Mouse (Mus musculus) midbrain, embryonic 10.5 days (tissue): ENCODE results near the gene Nhsl2. TPM values are rescaled to one million over a fixed set of nuclear protein-coding genes. Genes with fewer than 3 reads are reported as not detected.

ENCODE experiments used
- DNase-seq: peaks from one replicate; pipeline ENCODE4 v3.0.0-alpha.2; 2017; ENCODE audit warnings: low spot score
- H3K27ac ChIP-seq: fragments of 300-500 bp; sonication (generic); replicated peaks from 2 replicates; pipeline ENCODE4 v1.5.1; 2016; ENCODE audit warnings: mild to moderate bottlenecking
- H3K27me3 ChIP-seq: fragments of 300-500 bp; sonication (generic); 2 replicates; pipeline ENCODE4 v1.6.1; 2016; ENCODE audit warnings: low read depth, mild to moderate bottlenecking; ENCODE audit not compliant: poor library complexity, severe bottlenecking
- H3K36me3 ChIP-seq: fragments of 300-500 bp; sonication (generic); 2 replicates; pipeline ENCODE4 v1.6.1; 2016; ENCODE audit warnings: mild to moderate bottlenecking, moderate library complexity
- H3K4me1 ChIP-seq: fragments of 300-500 bp; sonication (generic); 2 replicates; pipeline ENCODE4 v1.6.1; 2016
- H3K4me3 ChIP-seq: fragments of 300-500 bp; sonication (generic); 2 replicates; pipeline ENCODE4 v1.5.1; 2016; ENCODE audit warnings: mild to moderate bottlenecking, moderate library complexity
- H3K9me3 ChIP-seq: fragments of 300-500 bp; sonication (generic); replicated peaks from 2 replicates; pipeline ENCODE4 v1.6.1; 2016; ENCODE audit warnings: mild to moderate bottlenecking
- WGBS: fragments of 180-500 bp; shearing (Covaris S2); methylation state at CpG from one replicate; pipeline ENCODE4 v1.1.7; 2016; 5-methylcytosine and 5-hydroxymethylcytosine counted together
- polyA plus RNA-seq: library from polyadenylated mRNA; unstranded; fragments of >200 nt; fragmentation: Nextera tagmentation; extraction: Ambion mirVana; gene quantifications from 2 replicates; pipeline ENCODE4 v1.2.1, GENCODE M21; 2016

Nhsl2 gene
- polyA plus RNA-seq, 1 experiment from 2014 or later: 14.1 TPM

DNA sequence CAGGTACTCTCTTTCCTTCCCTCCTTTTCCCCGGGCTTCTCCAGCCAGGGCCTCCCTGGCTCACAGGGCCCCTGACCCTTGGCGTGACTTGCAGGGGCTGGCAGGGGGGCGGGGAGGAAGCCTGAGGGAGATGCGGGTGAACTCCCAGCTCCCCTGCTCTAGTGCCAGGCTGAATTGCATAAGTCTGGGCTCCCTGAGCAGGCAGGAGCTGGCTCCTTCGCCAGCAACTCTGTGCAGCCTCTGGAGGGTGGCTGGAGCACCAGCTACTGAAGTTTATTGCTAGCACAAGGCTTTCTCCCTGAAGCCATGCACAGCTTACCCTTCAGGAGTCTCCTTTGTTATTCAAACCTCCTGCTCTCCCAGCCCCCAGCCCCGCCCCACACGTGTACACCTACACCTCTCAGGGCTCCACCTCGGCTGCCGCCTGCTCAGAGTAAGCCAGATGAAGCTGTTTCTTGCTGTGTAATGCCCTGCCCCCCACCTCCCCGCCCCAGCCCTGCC lies 156.0 kb downstream of the Nhsl2 start:
- DNase-seq: peak; percentile 23
- H3K9me3 ChIP-seq: no peaks in the 10 kb centered on the region
- H3K4me3 ChIP-seq: peak overlapping the region; percentile 50
- H3K36me3 ChIP-seq: no peaks in the 10 kb centered on the region
- WGBS: 18% methylated on average over 10 of the region's 10 CpGs
- H3K27me3 ChIP-seq: peaks cover 100% of the 10 kb centered on the region
- H3K4me1 ChIP-seq: peaks cover 33% of the 10 kb centered on the region
- H3K27ac ChIP-seq: peak overlapping the region; percentile 67

DNA sequence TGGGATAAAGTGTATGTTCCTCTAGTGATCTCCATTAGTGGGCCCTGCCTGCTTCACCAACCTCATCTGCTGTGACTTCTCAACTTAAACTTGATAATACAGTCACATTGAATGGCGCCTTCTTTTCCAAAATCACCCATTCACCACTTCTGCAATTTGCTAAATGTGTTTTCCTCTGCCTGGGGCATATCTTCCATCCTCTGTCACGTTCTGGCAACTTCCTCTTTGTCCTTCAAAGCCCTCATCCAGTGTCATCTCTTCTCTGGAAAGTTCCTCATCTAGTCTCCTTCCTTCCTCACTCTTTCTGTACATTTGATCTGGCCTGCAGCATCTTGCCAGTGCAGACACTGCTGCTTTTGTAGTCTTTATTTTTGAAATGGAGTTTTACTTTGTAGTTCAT lies 158.8 kb downstream of the Nhsl2 start:
- H3K27me3 ChIP-seq: peaks cover 95% of the 10 kb centered on the region
- WGBS: 63% methylated on average over 2 of the region's 2 CpGs

DNA sequence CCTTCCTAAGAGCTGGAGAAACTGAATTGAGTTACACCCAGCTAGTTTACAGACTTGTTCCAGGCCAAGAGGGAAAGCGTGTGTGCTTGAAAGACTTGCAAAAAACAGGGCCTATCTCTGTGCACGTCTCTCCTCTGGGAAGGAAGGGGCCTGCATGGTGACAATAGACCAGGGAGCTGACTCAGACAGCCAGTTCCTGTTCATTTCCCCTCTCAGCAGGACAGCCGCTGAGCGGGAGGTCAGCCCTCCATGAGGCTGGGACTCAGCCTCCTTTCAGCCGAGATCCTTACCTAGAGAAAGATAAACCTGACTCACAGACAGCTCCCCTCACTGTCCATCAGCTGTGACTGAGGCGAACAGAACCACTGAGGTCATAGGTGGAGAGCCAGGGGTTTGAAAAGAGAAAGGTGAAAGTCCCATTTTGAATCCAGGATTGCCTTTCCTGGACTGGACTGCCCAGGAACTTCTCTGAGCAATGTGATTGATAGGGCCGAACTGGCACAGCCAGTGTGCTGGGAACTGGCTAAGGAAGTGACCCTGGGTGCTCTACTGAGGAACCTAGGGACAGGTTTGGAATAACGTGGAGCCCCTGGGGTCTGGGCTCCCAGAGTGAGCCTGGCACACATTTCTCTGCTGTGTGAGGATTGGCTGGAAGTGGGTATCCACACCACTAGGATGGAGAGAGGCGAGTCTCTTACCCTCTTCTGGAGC lies 168.2 kb downstream of the Nhsl2 start:
- no peaks in the 10 kb centered on the region for H3K36me3 ChIP-seq
- no peak overlapping the region for H3K27ac ChIP-seq
- peaks cover 9% of the 10 kb centered on the region; the same call in 1 of the 2 replicates for H3K4me1 ChIP-seq
- H3K9me3 ChIP-seq: no peaks in the 10 kb centered on the region
- peaks cover 96% of the 10 kb centered on the region for H3K27me3 ChIP-seq
- WGBS: 42% methylated on average over 9 of the region's 9 CpGs
- no peak overlapping the region for H3K4me3 ChIP-seq
- no peak for DNase-seq

More for the DNA sequence above, 158.8 kb downstream of the Nhsl2 start:
- Histone ChIP-seq H3K36me3 (no peaks in the 10 kb centered on the region), H3K4me3 (no peak overlapping the region), H3K27ac (no peak overlapping the region), H3K4me1 (peaks cover 33% of the 10 kb centered on the region), H3K9me3 (no peaks in the 10 kb centered on the region)
- no peak for DNase-seq

DNA sequence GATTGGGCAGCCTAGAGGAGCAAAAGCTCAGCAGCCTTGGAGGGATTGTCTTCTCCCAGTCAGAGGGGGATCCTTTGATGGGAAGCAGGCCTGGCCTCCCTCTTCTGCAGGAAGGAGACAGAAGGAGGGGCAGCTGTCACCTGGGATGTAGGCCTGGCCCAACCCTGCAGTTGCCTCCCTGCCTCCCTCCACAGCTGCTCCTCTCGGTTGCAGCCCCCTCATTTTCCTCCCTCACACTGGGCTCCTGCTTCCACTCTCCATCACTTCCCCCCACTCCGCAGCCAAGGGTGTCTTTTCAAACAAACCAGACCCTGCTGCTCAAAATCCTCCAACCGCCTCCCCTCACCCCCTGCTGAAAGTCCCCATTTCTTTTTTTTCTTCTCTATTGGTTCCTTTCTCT lies 169.7 kb downstream of the Nhsl2 start:
- peaks cover 9% of the 10 kb centered on the region; the same call in 1 of the 2 replicates for H3K4me1 ChIP-seq
- H3K9me3 ChIP-seq: no peaks in the 10 kb centered on the region
- H3K36me3 ChIP-seq: no peaks in the 10 kb centered on the region
- peaks cover 96% of the 10 kb centered on the region for H3K27me3 ChIP-seq
- no peak for DNase-seq
- no peak overlapping the region for H3K4me3 ChIP-seq
- WGBS: 41% methylated on average over 3 of the region's 3 CpGs
- no peak overlapping the region for H3K27ac ChIP-seq

DNA sequence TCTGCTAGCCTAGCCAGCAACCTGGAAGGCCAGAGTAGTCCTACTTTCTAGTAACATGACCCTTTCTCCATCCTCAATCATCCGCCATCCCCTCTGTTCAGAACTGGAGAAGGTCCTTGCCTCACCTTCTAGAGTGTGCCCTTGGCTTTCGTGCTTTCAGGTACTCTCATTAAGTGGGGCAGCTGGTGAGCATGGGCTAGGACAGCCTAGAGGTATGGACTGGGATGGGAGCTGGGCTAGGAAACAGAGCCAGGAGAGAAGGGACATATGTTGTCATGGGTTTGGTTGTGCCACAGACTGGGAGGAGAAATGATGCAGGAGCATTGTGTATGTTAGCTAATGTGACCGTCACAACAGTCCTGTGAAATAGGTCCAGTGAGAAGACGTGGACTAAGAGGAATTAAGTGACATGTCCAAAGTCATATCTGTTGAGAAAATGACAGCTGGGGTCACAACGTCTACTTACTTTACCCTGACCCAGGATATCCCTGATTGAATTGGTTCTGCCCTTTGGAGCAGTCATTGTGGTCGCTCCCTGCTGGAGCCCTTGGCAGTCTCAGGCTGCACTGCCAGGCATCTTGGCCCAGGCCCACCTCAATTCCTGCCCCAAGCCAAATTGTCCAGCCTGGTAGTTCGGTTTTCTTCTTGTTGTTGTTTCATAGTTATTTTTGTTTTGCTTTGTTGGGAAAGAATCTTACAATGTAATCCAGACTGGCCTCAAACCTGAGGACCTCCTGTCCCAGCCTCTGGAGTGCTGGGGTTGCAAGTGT lies 170.5 kb downstream of the Nhsl2 start:
- H3K9me3 ChIP-seq: no peaks in the 10 kb centered on the region
- WGBS: 81% methylated on average over 7 of the region's 7 CpGs
- no peaks in the 10 kb centered on the region for H3K36me3 ChIP-seq
- peaks cover 96% of the 10 kb centered on the region for H3K27me3 ChIP-seq
- H3K27ac ChIP-seq: no peak overlapping the region
- peaks cover 9% of the 10 kb centered on the region; the same call in 1 of the 2 replicates for H3K4me1 ChIP-seq
- DNase-seq: no peak
- no peak overlapping the region for H3K4me3 ChIP-seq

DNA sequence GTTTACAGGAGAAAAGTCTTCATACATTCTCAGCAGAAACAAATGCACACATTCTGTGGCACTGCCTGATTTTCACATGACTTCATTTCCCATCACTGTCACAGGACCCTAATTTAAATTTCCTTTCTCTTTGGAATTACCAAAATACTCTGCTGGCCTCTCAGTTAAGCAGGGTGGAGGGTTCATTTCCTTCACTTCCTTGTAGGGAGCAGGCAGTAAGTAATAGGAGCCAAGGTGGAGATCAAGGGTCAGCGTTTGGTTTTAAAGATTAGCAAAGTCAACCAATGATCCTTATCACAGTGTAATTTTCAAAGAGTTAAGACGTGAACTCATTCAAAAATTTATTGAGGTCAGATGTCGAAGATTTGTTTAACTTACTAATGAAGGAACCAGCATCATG lies 175.8 kb downstream of the Nhsl2 start:
- Histone ChIP-seq H3K9me3 (no peaks in the 10 kb centered on the region), H3K4me1 (0 out of 2 replicates have a peak, but pooled peaks cover 2% of the 10 kb centered on the region), H3K27ac (no peak overlapping the region), H3K27me3 (peaks cover 99% of the 10 kb centered on the region), H3K36me3 (no peaks in the 10 kb centered on the region), H3K4me3 (no peak overlapping the region)
- 84% methylated on average over 3 of the region's 3 CpGs for WGBS
- DNase-seq: no peak

DNA sequence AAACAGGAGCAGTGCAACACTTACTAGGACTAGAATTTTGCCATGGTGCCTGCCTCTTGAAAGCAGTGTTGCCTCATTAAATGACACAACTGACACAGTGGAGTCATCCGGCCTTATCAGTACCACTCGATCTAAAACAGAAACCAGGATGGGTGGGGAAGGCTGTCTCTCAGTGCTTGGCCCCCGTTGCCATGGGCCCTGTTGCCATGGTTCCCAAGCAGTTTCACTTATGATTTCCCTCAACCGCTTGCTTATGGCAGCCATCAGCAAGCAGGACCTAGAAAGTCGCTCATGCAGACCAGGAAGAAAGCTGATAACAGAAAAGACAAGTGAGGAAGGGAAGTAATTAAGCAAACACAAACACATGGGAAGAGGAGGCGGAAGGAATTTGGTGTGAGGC lies 182.7 kb downstream of the Nhsl2 start:
- 58% methylated on average over 6 of the region's 6 CpGs for WGBS
- H3K27me3 ChIP-seq: peaks cover 97% of the 10 kb centered on the region
- peak; percentile 24 for DNase-seq

DNA sequence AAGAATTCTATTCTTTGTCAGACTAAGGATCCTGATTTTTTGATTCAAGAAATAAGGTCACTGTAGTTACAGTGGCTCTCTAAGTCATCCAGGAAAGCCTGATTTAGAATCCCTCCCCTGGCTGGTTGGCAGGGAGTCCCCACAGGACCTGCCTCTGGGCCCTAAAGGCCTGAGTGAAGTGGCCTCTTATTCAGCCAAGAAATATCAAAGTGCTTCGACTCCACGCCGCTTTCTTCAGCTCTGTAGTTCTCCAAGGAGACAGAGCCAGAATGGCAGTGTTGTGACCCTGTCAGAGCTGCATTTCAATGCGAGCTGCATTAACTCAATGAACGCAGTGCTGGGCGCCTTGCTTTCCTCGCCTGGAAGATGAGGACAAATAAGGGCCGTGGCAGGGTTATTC lies 183.2 kb downstream of the Nhsl2 start:
- Histone ChIP-seq H3K4me3 (no peak overlapping the region), H3K9me3 (no peaks in the 10 kb centered on the region), H3K27me3 (peaks cover 98% of the 10 kb centered on the region), H3K4me1 (peaks cover 28% of the 10 kb centered on the region), H3K27ac (0 out of 2 replicates have a peak overlapping the region, but pooled peaks have one; percentile 13), H3K36me3 (no peaks in the 10 kb centered on the region)
- DNase-seq: peak; percentile 16
- 57% methylated on average over 8 of the region's 8 CpGs for WGBS

More for the DNA sequence above, 182.7 kb downstream of the Nhsl2 start:
- H3K9me3 ChIP-seq: no peaks in the 10 kb centered on the region
- no peak overlapping the region for H3K4me3 ChIP-seq
- no peak overlapping the region for H3K27ac ChIP-seq
- no peaks in the 10 kb centered on the region for H3K36me3 ChIP-seq
- H3K4me1 ChIP-seq: peaks cover 24% of the 10 kb centered on the region

DNA sequence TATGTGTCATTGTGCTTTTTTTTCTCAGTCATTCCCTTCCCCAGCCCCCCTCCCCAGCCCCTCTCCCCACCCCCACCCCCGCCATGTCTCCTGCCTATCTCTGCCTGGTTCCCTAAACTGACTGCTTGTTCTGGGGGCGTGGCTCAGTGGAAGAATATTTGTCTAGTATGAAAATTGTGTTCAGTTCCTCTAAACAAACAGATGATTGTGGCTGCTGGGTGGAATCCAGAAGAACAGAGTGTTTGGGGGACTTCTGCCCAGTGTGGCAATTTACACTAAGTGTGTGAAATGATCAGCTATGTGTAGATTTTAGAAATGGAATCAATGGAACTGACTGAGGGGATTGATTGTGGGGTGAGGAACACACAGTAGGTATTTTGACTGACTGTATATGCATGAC lies 184.4 kb downstream of the Nhsl2 start:
- H3K36me3 ChIP-seq: no peaks in the 10 kb centered on the region
- peaks cover 98% of the 10 kb centered on the region for H3K27me3 ChIP-seq
- peaks cover 28% of the 10 kb centered on the region for H3K4me1 ChIP-seq
- no peak overlapping the region for H3K4me3 ChIP-seq
- no peak for DNase-seq
- H3K9me3 ChIP-seq: no peaks in the 10 kb centered on the region
- WGBS: 80% methylated on average over 2 of the region's 2 CpGs
- no peak overlapping the region for H3K27ac ChIP-seq

DNA sequence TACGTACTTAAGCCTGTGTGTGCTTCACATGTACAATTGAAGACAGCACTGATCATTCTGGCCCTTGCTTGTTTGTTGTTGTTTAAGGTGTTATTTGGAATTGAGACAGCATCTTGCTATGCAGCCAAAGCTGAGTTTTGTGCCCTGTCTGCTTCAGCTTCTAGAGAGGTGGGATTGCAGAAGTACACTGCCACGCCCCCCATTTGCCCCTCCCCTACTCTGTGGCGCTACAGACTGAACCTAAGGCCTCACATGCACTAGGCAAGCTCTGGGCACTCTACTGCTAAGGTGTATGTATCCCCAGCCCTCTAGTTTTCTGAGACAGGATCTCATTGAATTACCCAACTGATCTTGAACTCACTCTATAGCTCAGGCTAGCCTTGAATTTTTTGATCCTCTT lies 186.5 kb downstream of the Nhsl2 start:
- 52% methylated on average over 3 of the region's 3 CpGs for WGBS

DNA sequence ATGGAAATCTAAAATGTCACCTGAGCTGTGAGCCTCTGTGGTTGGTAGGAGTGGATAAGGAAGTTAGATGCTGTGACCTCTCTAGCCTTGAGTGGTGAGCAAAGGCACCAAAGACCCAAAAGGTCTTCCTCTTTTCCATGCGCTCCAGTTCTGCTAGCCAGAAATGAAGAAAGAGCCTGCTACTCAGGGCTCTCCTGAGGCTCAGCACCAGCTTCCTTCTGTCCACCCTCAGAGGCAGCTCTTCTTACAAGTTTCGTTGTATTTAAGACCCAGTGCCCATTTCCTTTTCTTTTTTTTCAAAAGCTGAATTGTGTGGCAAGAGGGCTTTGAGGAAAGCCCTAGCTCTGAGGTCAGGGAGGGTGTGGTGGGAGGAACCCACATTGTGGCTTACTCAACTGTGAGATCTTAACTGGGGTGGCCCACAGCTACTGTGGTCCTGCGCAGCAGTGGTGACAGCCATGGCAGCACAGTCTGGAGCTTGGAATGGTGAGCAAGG lies 187.7 kb downstream of the Nhsl2 start:
- 71% methylated on average over 3 of the region's 3 CpGs for WGBS
- H3K27ac ChIP-seq: no peak overlapping the region
- no peak for DNase-seq
- no peaks in the 10 kb centered on the region for H3K9me3 ChIP-seq
- H3K4me3 ChIP-seq: no peak overlapping the region
- H3K36me3 ChIP-seq: no peaks in the 10 kb centered on the region
- peaks cover 24% of the 10 kb centered on the region for H3K4me1 ChIP-seq
- peaks cover 93% of the 10 kb centered on the region for H3K27me3 ChIP-seq

More for the DNA sequence above, 186.5 kb downstream of the Nhsl2 start:
- Histone ChIP-seq H3K9me3 (no peaks in the 10 kb centered on the region), H3K4me1 (peaks cover 28% of the 10 kb centered on the region), H3K27me3 (peaks cover 95% of the 10 kb centered on the region), H3K36me3 (no peaks in the 10 kb centered on the region), H3K27ac (no peak overlapping the region), H3K4me3 (no peak overlapping the region)
- no peak for DNase-seq

DNA sequence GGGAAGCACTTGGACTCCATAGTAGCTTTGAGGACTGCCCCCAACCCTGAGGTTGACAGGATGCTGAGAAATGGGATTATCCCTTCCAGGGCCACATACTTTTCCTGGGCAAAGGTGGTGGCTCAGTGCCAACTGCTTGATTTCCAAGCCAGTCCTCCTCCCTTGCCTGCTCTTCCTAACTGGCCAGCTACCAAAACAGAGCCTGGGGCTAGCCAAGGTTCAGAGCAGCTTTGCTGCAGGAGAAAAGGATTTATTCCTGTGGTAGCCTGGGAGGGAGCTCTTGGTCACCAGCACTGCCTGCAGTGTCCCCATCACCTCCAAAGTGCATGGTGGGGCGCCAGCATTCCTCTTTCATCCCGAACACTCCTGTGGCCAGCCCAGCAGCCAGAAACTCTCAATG lies 188.3 kb downstream of the Nhsl2 start:
- Histone ChIP-seq H3K4me3 (no peak overlapping the region), H3K9me3 (no peaks in the 10 kb centered on the region), H3K27ac (no peak overlapping the region), H3K27me3 (peaks cover 95% of the 10 kb centered on the region), H3K4me1 (peaks cover 22% of the 10 kb centered on the region), H3K36me3 (no peaks in the 10 kb centered on the region)
- 75% methylated on average over 2 of the region's 2 CpGs for WGBS
- no peak for DNase-seq

DNA sequence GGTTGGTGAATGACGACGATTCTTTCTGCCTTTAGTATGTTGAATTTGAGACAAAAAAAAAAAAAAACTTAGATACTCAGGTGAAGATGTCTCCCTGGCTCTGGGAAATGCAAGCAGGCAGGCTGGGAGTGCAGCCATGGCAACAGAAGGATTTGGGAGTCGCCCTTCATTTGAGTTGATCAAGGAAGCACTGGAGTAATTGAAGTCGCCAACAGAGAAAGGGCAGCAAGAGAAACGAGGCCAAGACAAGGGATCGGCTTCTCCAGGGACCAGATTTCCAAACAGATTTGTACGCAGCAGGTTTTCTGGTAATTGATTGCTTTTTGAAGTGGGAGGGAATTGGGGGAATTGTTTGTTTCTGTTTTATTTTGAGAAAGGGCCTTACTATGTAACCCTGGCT lies 192.4 kb downstream of the Nhsl2 start:
- H3K9me3 ChIP-seq: no peaks in the 10 kb centered on the region
- no peak for DNase-seq
- no peak overlapping the region for H3K4me3 ChIP-seq
- 58% methylated on average over 7 of the region's 7 CpGs for WGBS
- H3K36me3 ChIP-seq: no peaks in the 10 kb centered on the region
- H3K27me3 ChIP-seq: peaks cover 92% of the 10 kb centered on the region
- peaks cover 9% of the 10 kb centered on the region; the same call in 1 of the 2 replicates for H3K4me1 ChIP-seq
- H3K27ac ChIP-seq: no peak overlapping the region
